Mouse (Mus musculus): ENCODE data around the gene Gm20503.

DNA sequence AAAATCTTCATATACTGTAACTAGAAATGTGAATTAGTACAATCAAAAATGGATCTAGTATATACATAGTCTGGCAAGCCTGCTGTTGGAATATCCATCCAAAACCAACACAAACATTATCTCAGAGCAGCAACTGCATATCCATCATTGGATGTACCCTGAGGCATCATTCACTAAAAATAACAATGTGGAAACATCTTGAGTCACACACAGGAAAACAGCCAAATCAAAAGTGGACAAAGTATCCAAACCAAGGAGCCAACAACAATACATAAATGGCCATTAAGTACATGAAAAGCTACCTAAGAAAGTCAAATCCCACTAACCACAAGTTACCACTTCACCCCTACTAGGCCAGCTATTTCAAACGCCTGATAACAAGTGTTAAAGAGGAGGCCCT lies 86.4 kb downstream of the Gm20503 start:
- no peak for TF ChIP-seq CHD2 (IDR thresholded peaks at IDR 0.05; ENCODE audit: low read depth, low read length)
- TF ChIP-seq MAFK (IDR thresholded peaks at IDR 0.05; ENCODE audit: insufficient read depth, low read depth, low read length) = no peak

Data from ES-E14 (cell line).